Mouse (Mus musculus) intestine, embryonic 14.5 days (tissue): ENCODE data around the gene Fam209. TPM values are rescaled to one million over a fixed set of nuclear protein-coding genes. Genes with fewer than 3 reads are reported as not detected.

ENCODE experiments used
- ATAC-seq: fragments of 200-750 bp; cut with Nextera tagmentation; replicated peaks from 2 replicates; pipeline ENCODE4 v1.8.0; 2017; ENCODE audit warnings: low read depth, moderate number of reproducible peaks, moderate TSS enrichment, moderate library complexity; ENCODE audit not compliant: low FRiP score, low TSS enrichment
- DNase-seq: peaks from one replicate; pipeline ENCODE4 v3.0.0-alpha.2; 2018; ENCODE audit warnings: low spot score
- H3K27ac ChIP-seq: fragments of 300-500 bp; sonication (generic); 2 replicates; pipeline ENCODE4 v1.5.1; 2014; ENCODE audit warnings: low read depth, mild to moderate bottlenecking, control low read depth
- H3K27me3 ChIP-seq: fragments of 300-500 bp; sonication (generic); replicated peaks from 2 replicates; pipeline ENCODE4 v1.6.1; 2014; ENCODE audit warnings: low read length, control low read depth; ENCODE audit not compliant: control insufficient read depth, insufficient read depth
- H3K36me3 ChIP-seq: fragments of 300-500 bp; sonication (generic); 2 replicates; pipeline ENCODE4 v1.6.1; 2014; ENCODE audit warnings: low read length, control low read depth; ENCODE audit not compliant: control insufficient read depth, insufficient read depth
- H3K4me1 ChIP-seq: fragments of 300-500 bp; sonication (generic); replicated peaks from 2 replicates; pipeline ENCODE4 v1.6.1; 2014; ENCODE audit warnings: low read length, control low read depth, mixed read lengths; ENCODE audit not compliant: control insufficient read depth, insufficient read depth
- H3K4me2 ChIP-seq: fragments of 300-500 bp; sonication (generic); 2 replicates; pipeline ENCODE4 v1.6.1; 2014; ENCODE audit warnings: low read length
- H3K4me3 ChIP-seq: fragments of 300-500 bp; sonication (generic); 2 replicates; pipeline ENCODE4 v1.5.1; 2014; ENCODE audit warnings: low read depth, low read length, control low read depth, mixed read lengths
- H3K9ac ChIP-seq: fragments of 300-500 bp; sonication (generic); 2 replicates; pipeline ENCODE4 v1.6.1; 2014; ENCODE audit warnings: mild to moderate bottlenecking, low read length
- H3K9me3 ChIP-seq: fragments of 300-500 bp; sonication (generic); 2 replicates; pipeline ENCODE4 v1.6.1; 2016; ENCODE audit warnings: low read length, control low read depth; ENCODE audit not compliant: control insufficient read depth
- WGBS: fragments of 180-500 bp; shearing (Covaris S2); extraction: QIAGEN DNeasy Blood & Tissue Kit; methylation state at CpG from one replicate; pipeline ENCODE4 v1.1.7; 2014; 5-methylcytosine and 5-hydroxymethylcytosine counted together
- polyA plus RNA-seq: library from polyadenylated mRNA; unstranded; fragments of >200 nt; fragmentation: Nextera tagmentation; extraction: Ambion mirVana; gene quantifications from 2 replicates; pipeline ENCODE4 v1.2.1, GENCODE M21; 2014

Gene Fam209
- polyA plus RNA-seq, 1 experiment from 2014 or later: not detected

- WGBS: 84% methylated on average over 14 of the region's 14 CpGs
- Histone ChIP-seq H3K4me3 (no peak overlapping the region), H3K4me1 (no peaks in the 10 kb centered on the region), H3K36me3 (no peaks in the 10 kb centered on the region), H3K4me2 (no peak overlapping the region), H3K27ac (no peak overlapping the region), H3K9ac (no peak overlapping the region), H3K9me3 (no peaks in the 10 kb centered on the region), H3K27me3 (no peaks in the 10 kb centered on the region)
- no peak for DNase-seq
- ATAC-seq: no peak
These were observed 11.6 kb downstream of the Fam209 start for GRCm38 (mm10) chr2:172483766-172484413.

GRCm38 (mm10) chr2:172484696-172485370 lies 12.5 kb downstream of the Fam209 start:
- 24% methylated on average over 12 of the region's 12 CpGs for WGBS
- Histone ChIP-seq H3K9me3 (no peaks in the 10 kb centered on the region), H3K36me3 (no peaks in the 10 kb centered on the region), H3K4me1 (no peaks in the 10 kb centered on the region), H3K4me3 (no peak overlapping the region), H3K27me3 (no peaks in the 10 kb centered on the region), H3K9ac (no peak overlapping the region), H3K4me2 (peak overlapping the region; percentile 13; the same call in 1 of the 2 replicates), H3K27ac (no peak overlapping the region)
- peak; percentile 58 for DNase-seq
- peak; percentile 84 for ATAC-seq

- WGBS: 67% methylated on average over 8 of the region's 8 CpGs
- ATAC-seq: no peak
- H3K9me3 ChIP-seq: no peaks in the 10 kb centered on the region
- no peaks in the 10 kb centered on the region for H3K36me3 ChIP-seq
- H3K4me3 ChIP-seq: no peak overlapping the region
- no peak overlapping the region for H3K9ac ChIP-seq
- H3K27me3 ChIP-seq: no peaks in the 10 kb centered on the region
- no peak overlapping the region for H3K27ac ChIP-seq
- no peak for DNase-seq
- H3K4me2 ChIP-seq: no peak overlapping the region
- H3K4me1 ChIP-seq: no peaks in the 10 kb centered on the region
These were observed 24.5 kb downstream of the Fam209 start for GRCm38 (mm10) chr2:172496736-172497345.

- WGBS: 39% methylated on average over 3 of the region's 3 CpGs
- no peaks in the 10 kb centered on the region for H3K36me3 ChIP-seq
- ATAC-seq: no peak
- H3K4me2 ChIP-seq: no peak overlapping the region
- no peak for DNase-seq
- no peak overlapping the region for H3K4me3 ChIP-seq
- H3K4me1 ChIP-seq: no peaks in the 10 kb centered on the region; the same call in 1 of the 2 replicates
- no peaks in the 10 kb centered on the region for H3K27me3 ChIP-seq
- H3K9ac ChIP-seq: no peak overlapping the region
- no peak overlapping the region for H3K27ac ChIP-seq
- H3K9me3 ChIP-seq: no peaks in the 10 kb centered on the region
These were observed 26.5 kb downstream of the Fam209 start for GRCm38 (mm10) chr2:172498823-172499222.

- DNase-seq: no peak
- no peak overlapping the region for H3K9ac ChIP-seq
- WGBS: 28% methylated on average over 7 of the region's 7 CpGs
- no peaks in the 10 kb centered on the region; the same call in 1 of the 2 replicates for H3K4me1 ChIP-seq
- no peak overlapping the region for H3K27ac ChIP-seq
- H3K9me3 ChIP-seq: no peaks in the 10 kb centered on the region
- H3K27me3 ChIP-seq: no peaks in the 10 kb centered on the region
- no peaks in the 10 kb centered on the region for H3K36me3 ChIP-seq
- ATAC-seq: no peak
- no peak overlapping the region for H3K4me3 ChIP-seq
- no peak overlapping the region for H3K4me2 ChIP-seq
These were observed 28.5 kb downstream of the Fam209 start for GRCm38 (mm10) chr2:172500752-172501316.

GRCm38 (mm10) chr2:172501341-172501740 lies 29.0 kb downstream of the Fam209 start:
- Histone ChIP-seq H3K36me3 (no peaks in the 10 kb centered on the region), H3K4me3 (no peak overlapping the region), H3K4me2 (no peak overlapping the region), H3K4me1 (no peaks in the 10 kb centered on the region; the same call in 1 of the 2 replicates), H3K9me3 (no peaks in the 10 kb centered on the region), H3K27me3 (no peaks in the 10 kb centered on the region), H3K27ac (no peak overlapping the region), H3K9ac (no peak overlapping the region)
- WGBS: 4% methylated on average over 4 of the region's 4 CpGs
- no peak for ATAC-seq
- DNase-seq: peak; percentile 85

GRCm38 (mm10) chr2:172502168-172502567 lies 29.8 kb downstream of the Fam209 start:
- H3K27me3 ChIP-seq: no peaks in the 10 kb centered on the region
- 41% methylated on average over 14 of the region's 14 CpGs for WGBS
- peak; percentile 55 for DNase-seq

GRCm38 (mm10) chr2:172506121-172506520 lies 33.8 kb downstream of the Fam209 start:
- Histone ChIP-seq H3K4me2 (no peak overlapping the region), H3K36me3 (no peaks in the 10 kb centered on the region), H3K4me1 (no peaks in the 10 kb centered on the region; the same call in 1 of the 2 replicates), H3K9ac (no peak overlapping the region), H3K27me3 (no peaks in the 10 kb centered on the region), H3K4me3 (no peak overlapping the region), H3K9me3 (no peaks in the 10 kb centered on the region), H3K27ac (no peak overlapping the region)
- DNase-seq: no peak
- ATAC-seq: no peak
- WGBS: 84% methylated on average over 7 of the region's 7 CpGs

More at GRCm38 (mm10) chr2:172502168-172502567, 29.8 kb downstream of the Fam209 start:
- no peak overlapping the region for H3K4me2 ChIP-seq
- ATAC-seq: no peak
- no peaks in the 10 kb centered on the region; the same call in 1 of the 2 replicates for H3K4me1 ChIP-seq
- no peak overlapping the region for H3K9ac ChIP-seq
- H3K9me3 ChIP-seq: no peaks in the 10 kb centered on the region
- no peak overlapping the region for H3K4me3 ChIP-seq
- H3K27ac ChIP-seq: no peak overlapping the region
- no peaks in the 10 kb centered on the region for H3K36me3 ChIP-seq
